Mouse (Mus musculus) hindbrain, embryonic 12.5 days (tissue): ENCODE measurements around the gene Ddt. TPM values are rescaled to one million over a fixed set of nuclear protein-coding genes. Genes with fewer than 3 reads are reported as not detected.
A peak's percentile ranks its signal among the peaks of the same experiment; 100 is the strongest.

ENCODE experiments used
- ATAC-seq: fragments of 200-750 bp; cut with Nextera tagmentation; 2 replicates; pipeline ENCODE4 v1.8.0; 2017; ENCODE audit warnings: moderate TSS enrichment; ENCODE audit not compliant: low FRiP score
- H3K27ac ChIP-seq: fragments of 300-500 bp; sonication (generic); 2 replicates; pipeline ENCODE4 v1.5.1; 2016; ENCODE audit warnings: mild to moderate bottlenecking
- H3K27me3 ChIP-seq: fragments of 300-500 bp; sonication (generic); 2 replicates; pipeline ENCODE4 v1.6.1; 2016; ENCODE audit warnings: mild to moderate bottlenecking
- H3K36me3 ChIP-seq: fragments of 300-500 bp; sonication (generic); 2 replicates; pipeline ENCODE4 v1.6.1; 2016; ENCODE audit warnings: mild to moderate bottlenecking
- H3K4me1 ChIP-seq: fragments of 300-500 bp; sonication (generic); 2 replicates; pipeline ENCODE4 v1.6.1; 2016
- H3K4me2 ChIP-seq: fragments of 300-500 bp; sonication (generic); replicated peaks from 2 replicates; pipeline ENCODE4 v1.6.1; 2016; ENCODE audit warnings: mild to moderate bottlenecking
- H3K4me3 ChIP-seq: fragments of 300-500 bp; sonication (generic); 2 replicates; pipeline ENCODE4 v1.5.1; 2016; ENCODE audit warnings: mild to moderate bottlenecking
- H3K9ac ChIP-seq: fragments of 300-500 bp; sonication (generic); 2 replicates; pipeline ENCODE4 v1.6.1; 2016; ENCODE audit warnings: mild to moderate bottlenecking, moderate library complexity
- H3K9me3 ChIP-seq: fragments of 300-500 bp; sonication (generic); replicated peaks from 2 replicates; pipeline ENCODE4 v1.6.1; 2016; ENCODE audit warnings: mild to moderate bottlenecking
- WGBS: fragments of 180-500 bp; shearing (Covaris S2); methylation state at CpG from one replicate; pipeline ENCODE4 v1.1.7; 2016; 5-methylcytosine and 5-hydroxymethylcytosine counted together
- polyA plus RNA-seq: library from polyadenylated mRNA; unstranded; fragments of >200 nt; fragmentation: Nextera tagmentation; extraction: Ambion mirVana; gene quantifications from 2 replicates; pipeline ENCODE4 v1.2.1, GENCODE M21; 2016

Ddt gene
- polyA plus RNA-seq, result 86.4 and 90.4 TPM in 2 replicates

DNA sequence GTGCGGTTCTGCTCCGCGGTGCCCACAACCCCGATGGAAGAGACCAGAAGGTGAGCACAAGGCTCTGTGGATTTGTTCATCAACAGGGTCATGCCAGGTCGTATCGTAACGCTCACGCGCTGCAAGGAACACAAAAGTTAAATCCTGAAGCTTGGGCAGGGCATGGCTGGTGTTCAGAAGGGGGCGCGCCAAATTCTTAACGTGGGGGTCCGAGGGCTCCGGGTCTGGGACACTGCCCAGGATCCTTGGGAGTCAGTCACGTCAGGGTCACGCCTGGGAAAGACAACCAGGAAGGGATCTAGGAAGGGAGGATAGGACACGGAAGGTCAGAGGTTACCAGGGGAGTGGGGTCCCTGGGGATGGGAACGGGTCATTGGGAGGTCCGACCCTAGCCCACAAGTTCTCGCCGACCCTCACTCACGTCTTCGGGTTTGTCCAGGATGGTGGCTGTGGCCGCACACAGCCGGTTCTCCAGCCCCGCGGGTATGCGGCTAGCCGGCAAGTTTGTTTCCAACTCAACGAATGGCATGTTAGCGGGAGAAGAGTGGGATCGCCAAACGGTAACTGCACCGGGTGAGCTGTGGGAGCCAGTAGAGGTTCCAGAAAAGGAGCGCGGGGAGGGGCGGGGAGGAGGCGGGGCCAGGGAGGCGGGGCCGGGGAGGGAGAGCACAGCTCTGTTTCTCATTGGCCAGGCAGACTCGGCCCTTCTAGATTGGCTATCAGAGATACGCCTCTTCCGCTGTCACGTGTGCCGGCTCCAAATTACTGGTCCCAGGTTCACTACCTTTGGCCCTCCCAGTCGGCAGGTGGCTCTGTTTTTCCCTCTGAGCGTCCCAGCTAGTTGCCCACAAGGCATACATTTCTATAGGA is at the start of gene Ddt:
TSS of gene Ddt (minus strand) at position 620 of the 870 bp plus-strand sequence.
- peak within 1 kb of the TSS; percentile 98 for H3K4me2 ChIP-seq
- no peaks in the 10 kb centered on the region for H3K9me3 ChIP-seq
- H3K4me1 ChIP-seq, result peaks cover 8% of the 10 kb centered on the region
- peak within 1 kb of the TSS; percentile 68 for H3K9ac ChIP-seq
- peak within 1 kb of the TSS; percentile 59 for H3K4me3 ChIP-seq
- H3K27me3 ChIP-seq, result peaks cover 12% of the 10 kb centered on the region; the same call in 1 of the 2 replicates
- WGBS, result under 1% methylated on average over 47 of the region's 47 CpGs
- peak within 1 kb of the TSS; percentile 62 for H3K27ac ChIP-seq
- H3K36me3 ChIP-seq, result no peaks in the 10 kb centered on the region
- peak; percentile 96 for ATAC-seq

DNA sequence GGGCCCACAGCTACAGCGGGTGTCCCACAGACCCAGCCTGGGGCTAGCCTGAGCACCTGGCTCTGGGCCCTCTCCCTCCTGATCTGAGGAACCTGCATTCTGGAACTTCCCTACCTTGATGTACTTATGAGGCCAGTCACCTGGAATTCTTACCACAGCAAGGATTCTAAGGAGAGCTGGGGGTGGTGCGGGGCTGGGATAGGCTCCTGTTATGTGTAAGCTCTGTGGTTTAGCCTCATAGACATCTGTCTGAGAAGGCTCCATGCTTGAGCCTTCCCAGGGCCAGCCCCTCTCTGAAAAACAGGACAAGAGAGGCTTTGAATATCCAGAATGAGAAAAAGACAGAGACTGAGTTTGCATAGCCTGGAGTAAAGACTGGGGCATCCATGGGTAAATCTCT is 49.2 kb upstream of the Ddt start, which contains the start of gene Gstt4:
TSS of gene Gstt4 (minus strand) at position 101 of the 400 bp plus-strand sequence.
- no peak for ATAC-seq
- no peak within 1 kb of the TSS for H3K4me2 ChIP-seq
- WGBS, result 98% methylated on average over 2 of the region's 2 CpGs

DNA sequence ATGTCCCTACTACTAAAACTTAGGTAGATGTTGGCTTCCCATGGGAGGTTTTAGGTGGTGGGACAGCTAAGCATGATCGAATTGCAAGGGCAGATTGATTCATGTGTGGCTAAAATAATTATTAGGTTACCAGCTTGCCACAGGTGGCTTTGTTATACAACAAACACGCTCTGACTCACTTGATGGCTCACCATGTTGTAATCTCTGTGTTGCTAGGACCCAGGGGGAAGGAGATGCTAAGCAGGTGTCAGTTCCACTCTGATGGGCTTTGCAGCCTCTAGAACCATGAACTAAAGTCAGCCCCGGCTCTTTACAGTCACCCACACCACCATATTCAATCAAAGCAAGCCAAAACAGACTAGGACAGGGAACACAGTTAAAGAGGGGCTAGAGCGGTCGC is 46.7 kb upstream of the Ddt start:
- peaks cover 5% of the 10 kb centered on the region; the same call in 1 of the 2 replicates for H3K9me3 ChIP-seq
- no peak overlapping the region for H3K4me3 ChIP-seq
- no peak for ATAC-seq
- no peak overlapping the region for H3K9ac ChIP-seq
- no peaks in the 10 kb centered on the region for H3K4me1 ChIP-seq
- no peak overlapping the region for H3K27ac ChIP-seq
- H3K27me3 ChIP-seq, result no peaks in the 10 kb centered on the region
- no peak overlapping the region for H3K4me2 ChIP-seq
- WGBS, result 87% methylated on average over 5 of the region's 5 CpGs
- H3K36me3 ChIP-seq, result no peaks in the 10 kb centered on the region

More for the DNA sequence above, 49.2 kb upstream of the Ddt start, which contains the start of gene Gstt4:
- Histone ChIP-seq H3K27ac (no peak within 1 kb of the TSS), H3K9ac (no peak within 1 kb of the TSS), H3K36me3 (no peaks in the 10 kb centered on the region), H3K27me3 (no peaks in the 10 kb centered on the region), H3K9me3 (peaks cover 5% of the 10 kb centered on the region; the same call in 1 of the 2 replicates), H3K4me1 (no peaks in the 10 kb centered on the region), H3K4me3 (no peak within 1 kb of the TSS)

DNA sequence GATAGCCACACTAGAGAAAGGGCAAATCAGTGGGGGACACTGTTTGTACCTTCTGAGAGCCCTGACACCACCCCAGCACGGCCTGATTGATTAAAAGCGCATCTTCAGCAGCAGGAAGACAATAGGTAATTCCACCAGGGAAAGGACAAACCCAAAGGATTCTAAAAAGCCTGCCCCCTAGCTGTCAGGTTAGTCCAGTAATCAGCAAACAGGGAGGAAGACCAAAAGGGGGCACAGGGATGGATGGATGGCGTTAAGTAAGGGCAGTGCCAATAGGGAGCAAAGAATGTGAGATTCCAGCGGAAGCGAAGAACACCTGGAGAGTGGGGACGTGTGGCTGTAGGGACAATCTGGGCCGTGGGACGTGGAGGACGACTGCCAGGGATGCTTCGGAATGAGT is 45.4 kb upstream of the Ddt start:
- H3K36me3 ChIP-seq, result no peaks in the 10 kb centered on the region
- no peaks in the 10 kb centered on the region for H3K27me3 ChIP-seq
- H3K4me2 ChIP-seq, result no peak overlapping the region
- H3K27ac ChIP-seq, result no peak overlapping the region
- WGBS, result 60% methylated on average over 10 of the region's 10 CpGs
- no peak for ATAC-seq
- H3K9ac ChIP-seq, result no peak overlapping the region
- H3K4me3 ChIP-seq, result no peak overlapping the region
- H3K9me3 ChIP-seq, result peaks cover 5% of the 10 kb centered on the region; the same call in 1 of the 2 replicates
- no peaks in the 10 kb centered on the region for H3K4me1 ChIP-seq

DNA sequence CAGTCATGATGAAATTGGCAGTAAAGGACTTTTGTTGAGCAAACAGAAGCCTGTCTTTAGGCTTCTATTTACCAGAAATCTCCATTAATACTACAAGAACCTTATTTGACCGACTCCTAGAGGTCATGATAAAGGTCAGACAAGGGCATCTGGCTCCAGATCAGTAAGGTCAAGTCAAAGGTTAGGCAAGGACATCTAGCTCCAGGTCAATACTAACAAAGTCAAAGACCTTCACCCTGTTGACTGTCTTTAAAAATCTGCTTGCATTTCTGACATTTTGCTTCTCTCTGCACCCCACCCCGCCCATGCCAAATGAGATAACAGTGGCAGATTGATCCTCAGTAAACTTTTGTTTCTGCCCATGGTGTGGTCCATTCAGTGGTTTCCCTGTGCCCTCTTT is 31.0 kb upstream of the Ddt start:
- Histone ChIP-seq H3K4me3 (no peak overlapping the region), H3K27ac (no peak overlapping the region), H3K9me3 (no peaks in the 10 kb centered on the region), H3K36me3 (no peaks in the 10 kb centered on the region), H3K27me3 (no peaks in the 10 kb centered on the region), H3K4me1 (no peaks in the 10 kb centered on the region), H3K9ac (no peak overlapping the region), H3K4me2 (no peak overlapping the region)
- ATAC-seq, result no peak
- WGBS, result 77% methylated on average over 2 of the region's 2 CpGs

DNA sequence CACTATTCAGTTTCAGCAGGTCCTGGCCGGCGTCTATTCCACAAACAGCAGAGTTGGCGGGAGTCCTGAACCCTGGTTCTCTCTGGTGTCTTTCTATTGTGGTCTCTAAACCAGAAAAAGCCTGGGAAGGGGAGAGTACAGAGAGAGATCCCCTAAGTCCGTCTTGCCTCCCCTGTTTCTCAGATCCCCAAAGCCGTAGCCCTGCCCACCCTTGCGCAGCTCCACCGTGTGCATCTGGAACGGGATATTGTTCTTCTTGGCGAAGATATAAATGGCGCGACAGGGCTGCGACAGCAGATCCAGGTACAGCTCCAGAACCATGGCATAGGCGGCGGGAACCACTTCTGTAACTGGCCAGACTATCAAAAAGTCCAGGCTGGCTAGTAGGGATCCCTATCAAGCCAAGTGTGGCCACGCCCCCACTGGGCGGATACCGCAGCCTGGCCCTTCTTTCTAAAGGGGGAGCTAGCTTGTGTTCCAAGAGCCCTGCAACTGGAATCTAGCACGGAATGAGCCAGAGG is 25.0 kb upstream of the Ddt start, which contains the start of gene Gstt1:
TSS of gene Gstt1 (minus strand) at position 409 of the 521 bp plus-strand sequence.
- Histone ChIP-seq H3K4me2 (peak within 1 kb of the TSS; percentile 77), H3K4me1 (peaks cover 12% of the 10 kb centered on the region), H3K4me3 (peak within 1 kb of the TSS; percentile 37), H3K27me3 (peaks cover 9% of the 10 kb centered on the region), H3K27ac (no peak within 1 kb of the TSS), H3K9me3 (no peaks in the 10 kb centered on the region), H3K9ac (peak within 1 kb of the TSS; percentile 37), H3K36me3 (no peaks in the 10 kb centered on the region)
- peak; percentile 54 for ATAC-seq
- 4% methylated on average over 18 of the region's 18 CpGs for WGBS

DNA sequence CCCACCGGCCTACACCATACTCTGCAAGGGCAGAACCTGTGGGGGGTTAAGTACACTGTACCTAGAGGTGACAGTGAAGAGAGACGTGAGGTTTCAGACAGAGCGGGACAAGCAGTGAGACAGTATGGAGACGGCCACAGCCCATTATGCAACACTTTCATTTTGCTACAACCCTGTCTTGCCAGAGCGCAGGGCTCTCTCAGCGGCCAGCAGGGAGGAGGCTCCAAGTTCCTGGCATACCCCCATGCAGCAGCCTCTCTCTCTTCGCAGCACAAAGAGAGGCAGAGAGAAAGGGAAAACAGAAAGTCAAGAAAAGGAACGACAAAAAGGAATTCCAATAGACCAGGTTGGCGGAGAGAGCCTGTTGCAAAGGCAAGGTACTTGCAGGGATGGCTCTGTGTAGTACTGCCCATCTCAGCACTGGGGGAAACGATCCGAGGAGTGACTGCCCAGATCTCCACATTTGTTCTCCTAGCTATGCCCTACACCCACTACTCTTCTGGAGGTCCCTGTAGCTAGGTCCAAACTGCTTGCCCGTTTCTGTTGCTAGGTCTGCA is 24.5 kb upstream of the Ddt start:
- WGBS, result 2% methylated on average over 12 of the region's 12 CpGs
- H3K4me3 ChIP-seq, result peak overlapping the region; percentile 37
- H3K27me3 ChIP-seq, result peaks cover 9% of the 10 kb centered on the region
- H3K4me1 ChIP-seq, result peaks cover 12% of the 10 kb centered on the region
- no peak overlapping the region for H3K27ac ChIP-seq
- no peaks in the 10 kb centered on the region for H3K36me3 ChIP-seq
- ATAC-seq, result peak; percentile 35; the same call in 1 of the 2 replicates
- H3K9me3 ChIP-seq, result no peaks in the 10 kb centered on the region
- H3K4me2 ChIP-seq, result peak overlapping the region; percentile 77
- peak overlapping the region; percentile 37 for H3K9ac ChIP-seq

DNA sequence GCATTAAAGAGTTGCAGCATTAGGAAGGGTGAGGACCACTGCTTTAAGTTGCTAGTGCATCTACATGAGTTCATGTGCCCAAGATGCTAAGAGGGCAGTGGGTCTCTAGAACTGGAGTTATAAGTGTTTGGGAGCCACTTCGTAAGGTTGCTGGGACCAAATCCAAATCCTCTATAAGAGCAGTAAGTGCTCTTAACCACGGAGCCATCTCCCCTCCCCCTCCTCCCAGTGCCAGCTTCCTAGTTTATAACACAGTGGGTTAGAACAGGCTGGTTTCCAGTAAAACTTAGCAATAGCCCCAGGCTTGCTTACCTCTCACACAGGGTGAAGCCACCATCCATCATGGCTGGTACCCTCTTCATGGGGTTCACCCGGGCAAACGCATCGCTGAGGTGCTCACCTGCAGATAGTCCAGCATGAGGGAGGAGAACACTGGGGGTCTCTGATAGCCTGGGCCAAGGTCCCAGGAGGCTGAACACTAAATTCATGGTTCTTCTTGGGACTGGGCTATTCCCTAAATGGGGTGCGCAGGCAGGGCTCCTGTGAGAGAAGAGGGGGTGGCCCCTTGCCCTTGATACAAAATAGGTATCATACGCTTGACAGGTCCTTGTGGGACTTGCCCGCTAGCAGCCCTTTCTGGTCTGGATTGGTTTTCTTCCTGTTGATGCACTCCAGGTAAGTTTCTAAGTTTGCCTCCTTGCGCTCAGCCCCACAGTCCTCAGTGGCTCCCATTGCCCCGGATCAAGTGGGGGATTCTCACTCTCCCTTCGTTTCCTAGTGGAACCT is 23.7 kb upstream of the Ddt start:
- Histone ChIP-seq H3K36me3 (no peaks in the 10 kb centered on the region), H3K27ac (no peak overlapping the region), H3K27me3 (peaks cover 9% of the 10 kb centered on the region), H3K9me3 (no peaks in the 10 kb centered on the region), H3K4me1 (peaks cover 12% of the 10 kb centered on the region), H3K9ac (peak overlapping the region; percentile 37), H3K4me2 (peak overlapping the region; percentile 77), H3K4me3 (peak overlapping the region; percentile 37)
- ATAC-seq, result no peak
- WGBS, result 42% methylated on average over 11 of the region's 11 CpGs

DNA sequence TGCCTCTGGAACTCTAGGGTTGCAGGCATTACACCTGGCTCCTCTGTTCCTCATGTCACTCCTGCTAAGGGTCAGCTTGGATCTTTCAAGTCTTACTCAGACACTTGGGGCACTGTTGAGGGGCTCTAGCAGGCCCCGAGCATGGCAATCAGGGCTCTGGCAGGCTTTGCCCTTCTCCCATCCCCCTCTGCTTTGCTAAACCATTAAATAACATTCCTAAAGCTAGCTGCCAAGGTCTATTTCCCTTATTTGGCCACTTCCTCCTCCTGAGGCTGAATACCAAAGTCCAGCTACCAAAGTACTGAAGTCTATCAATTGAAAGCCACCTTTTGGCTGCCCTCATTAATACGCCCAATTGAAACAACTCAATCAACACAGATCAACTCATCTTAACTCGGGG is 21.7 kb upstream of the Ddt start:
- no peak overlapping the region for H3K4me3 ChIP-seq
- no peaks in the 10 kb centered on the region for H3K9me3 ChIP-seq
- H3K27me3 ChIP-seq, result peaks cover 9% of the 10 kb centered on the region
- no peak for ATAC-seq
- no peak overlapping the region for H3K4me2 ChIP-seq
- no peak overlapping the region for H3K27ac ChIP-seq
- H3K36me3 ChIP-seq, result no peaks in the 10 kb centered on the region
- WGBS, result 45% methylated on average over 3 of the region's 3 CpGs
- peaks cover 16% of the 10 kb centered on the region for H3K4me1 ChIP-seq
- no peak overlapping the region for H3K9ac ChIP-seq

DNA sequence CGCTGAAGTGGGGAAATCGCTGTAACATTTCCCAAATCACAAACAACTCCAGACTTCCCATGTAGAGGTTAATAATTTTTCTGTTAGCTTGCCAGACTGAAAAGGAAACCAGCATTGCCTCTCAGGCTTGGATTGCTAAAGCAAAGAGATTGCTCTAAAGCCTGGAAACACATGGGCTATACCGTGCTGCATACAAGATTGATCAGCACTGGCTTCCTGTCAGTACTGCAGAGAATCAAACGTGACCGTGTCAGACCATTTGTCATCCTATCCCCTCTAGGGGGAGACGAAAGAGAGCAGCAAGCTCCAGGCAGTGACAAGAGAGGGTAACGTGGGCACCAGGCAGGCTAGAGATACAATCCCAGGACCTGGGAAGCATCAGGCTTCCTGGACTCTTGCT is 17.6 kb upstream of the Ddt start:
- WGBS, result 21% methylated on average over 7 of the region's 7 CpGs
- 0 out of 2 replicates have a peak, but pooled peaks cover 4% of the 10 kb centered on the region for H3K4me1 ChIP-seq
- no peak overlapping the region for H3K9ac ChIP-seq
- no peaks in the 10 kb centered on the region for H3K9me3 ChIP-seq
- no peak overlapping the region for H3K27ac ChIP-seq
- H3K4me3 ChIP-seq, result no peak overlapping the region
- H3K27me3 ChIP-seq, result peaks cover 4% of the 10 kb centered on the region
- no peaks in the 10 kb centered on the region for H3K36me3 ChIP-seq
- H3K4me2 ChIP-seq, result no peak overlapping the region
- no peak for ATAC-seq

DNA sequence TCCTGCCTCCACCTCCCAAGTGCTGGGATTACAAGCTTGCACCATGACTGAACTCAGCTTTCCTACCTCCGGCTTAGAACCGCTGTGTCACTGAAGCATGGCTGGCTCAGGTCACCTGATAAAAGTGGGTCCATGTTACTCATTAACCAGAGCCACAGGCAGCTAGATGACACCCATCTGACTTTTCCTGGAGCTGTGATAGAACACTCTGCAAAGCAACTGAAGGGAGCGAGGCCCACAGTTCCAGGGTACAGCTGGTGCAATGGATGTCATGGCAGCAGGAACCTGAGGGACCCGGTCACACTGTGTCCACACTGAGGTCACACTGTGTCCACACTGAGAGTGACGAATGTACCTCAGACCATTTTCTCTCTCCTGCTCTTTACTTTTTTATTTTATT is 16.6 kb upstream of the Ddt start:
- Histone ChIP-seq H3K27ac (no peak overlapping the region), H3K36me3 (no peaks in the 10 kb centered on the region), H3K4me3 (no peak overlapping the region), H3K27me3 (peaks cover 4% of the 10 kb centered on the region), H3K9me3 (no peaks in the 10 kb centered on the region), H3K4me1 (0 out of 2 replicates have a peak, but pooled peaks cover 4% of the 10 kb centered on the region), H3K4me2 (no peak overlapping the region), H3K9ac (no peak overlapping the region)
- 93% methylated on average over 5 of the region's 5 CpGs for whole genome bisulfite sequencing
- ATAC-seq, result no peak
